Mouse (Mus musculus) gastrocnemius, postnatal 36 days (tissue): ENCODE measurements around the gene Brip1. TPM values are rescaled to one million over a fixed set of nuclear protein-coding genes. Genes with fewer than 3 reads are reported as not detected.
"Not testable (repeated sequence)": the region's sequence is repeated elsewhere in the genome, so short reads cannot be mapped to it uniquely, and the experiment has no call there.

ENCODE experiments used
- DNase-seq, 2 experiments: peaks; one replicate each; pipeline ENCODE4 v3.0.0; 2022
- intact Hi-C: fragments of 180-260 bp; cut with DNase I; formaldehyde crosslinking; loops from one replicate; pipeline ENCODE4 v1.15.1; 2025
- long read RNA-seq, 2 experiments: library from polyadenylated mRNA; stranded (forward); transcript quantifications; one replicate each; pipeline ENCODE4 v2.0.0; 2021
- total RNA-seq, 2 experiments: library from RNA; stranded (reverse); gene quantifications; 2 replicates each; pipeline ENCODE4 v1.2.3; 2021

The Brip1 gene
- total RNA-seq: under 1 TPM; 0.20 to 0.27 TPM
- long read RNA-seq, experiment 1: 0 reads
- long read RNA-seq, experiment 2: 0 reads

GRCm38 (mm10) chr11:86201037-86201786, at the start of gene Brip1:
Brip1 (minus strand) TSS chr11:86201193.
- peak; percentile 86 to 88 for DNase-seq
- intact Hi-C loops: no loop called here

- intact Hi-C loops: no loop called here
- no peak for DNase-seq
Observed at GRCm38 (mm10) chr11:86232446-86232845, 31.5 kb upstream of the Brip1 start.

DNA sequence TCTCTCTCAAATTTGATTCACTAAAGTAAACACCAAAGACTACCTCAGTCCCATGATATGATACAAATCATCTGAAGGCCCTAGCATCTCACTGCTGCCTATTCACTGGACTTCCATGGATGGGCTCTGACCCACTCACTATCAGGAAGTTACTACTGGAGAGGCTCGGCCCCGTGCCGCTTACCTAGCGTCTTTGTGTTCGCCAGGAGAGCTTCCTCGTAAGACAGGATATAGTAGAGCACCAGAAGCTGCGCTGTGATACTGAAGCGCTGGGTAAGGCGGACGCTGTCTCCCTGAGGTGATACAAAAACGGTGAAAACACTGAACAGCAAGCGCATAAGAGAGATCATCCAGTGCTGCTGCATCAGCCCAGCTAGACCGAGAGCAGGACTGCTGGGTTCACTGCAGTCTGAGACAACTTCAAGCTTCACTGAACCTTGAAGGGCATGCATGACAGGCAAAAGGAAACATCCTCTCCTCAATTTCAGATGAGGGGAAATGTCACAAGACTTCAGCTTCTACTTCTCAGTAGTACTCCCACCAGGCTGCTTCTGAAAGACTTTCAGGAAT, 30.9 kb upstream of the Brip1 start:
- no peak for DNase-seq
- intact Hi-C loops: no loop called here

DNA sequence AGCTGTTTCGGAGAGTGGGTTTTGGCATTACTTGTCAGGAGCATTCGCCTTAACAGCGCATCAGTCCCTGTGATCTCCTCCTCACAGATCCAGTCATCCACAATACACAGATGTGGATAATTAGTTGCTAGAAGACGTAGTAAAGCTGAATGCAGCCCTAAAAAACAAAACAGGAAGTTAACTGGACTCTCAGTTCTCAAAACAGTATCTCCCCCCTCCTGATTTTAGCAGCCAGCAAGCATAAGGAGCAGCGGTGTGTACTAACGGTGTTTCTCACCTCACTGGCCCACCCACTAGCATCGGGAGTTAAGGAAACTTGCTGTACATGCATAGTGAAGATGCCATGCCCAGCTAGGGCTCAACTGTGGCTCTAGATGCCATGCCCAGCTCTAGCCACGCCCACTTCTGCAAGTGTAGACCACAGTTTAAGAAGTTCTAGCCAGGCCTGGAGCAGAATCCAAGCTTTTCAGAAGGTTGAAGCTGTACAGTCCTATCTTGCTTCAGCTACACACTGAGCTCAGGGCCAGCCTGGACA, 25.7 kb upstream of the Brip1 start:
- no peak for DNase-seq
- intact Hi-C loops: no loop called here

DNA sequence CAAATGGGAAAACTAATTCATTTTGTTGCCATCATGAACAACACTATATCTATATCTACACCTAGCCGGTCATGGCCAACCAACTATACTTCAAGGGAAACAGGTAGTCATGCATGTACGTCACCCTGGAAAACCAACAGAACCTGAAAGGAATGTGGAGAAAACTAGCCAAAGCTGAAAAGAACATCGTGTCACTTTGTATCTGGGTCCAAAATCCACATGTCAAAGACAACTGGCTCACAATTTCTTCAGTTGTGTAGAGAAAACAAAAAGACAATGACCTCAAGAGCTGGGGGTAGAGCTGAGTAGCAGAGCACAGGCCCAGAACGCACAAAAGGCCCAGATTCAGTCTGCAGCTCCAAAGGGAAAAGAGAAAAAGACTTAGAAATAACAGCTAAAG, 24.8 kb upstream of the Brip1 start:
- intact Hi-C loops: no loop called here
- no peak for DNase-seq

DNA sequence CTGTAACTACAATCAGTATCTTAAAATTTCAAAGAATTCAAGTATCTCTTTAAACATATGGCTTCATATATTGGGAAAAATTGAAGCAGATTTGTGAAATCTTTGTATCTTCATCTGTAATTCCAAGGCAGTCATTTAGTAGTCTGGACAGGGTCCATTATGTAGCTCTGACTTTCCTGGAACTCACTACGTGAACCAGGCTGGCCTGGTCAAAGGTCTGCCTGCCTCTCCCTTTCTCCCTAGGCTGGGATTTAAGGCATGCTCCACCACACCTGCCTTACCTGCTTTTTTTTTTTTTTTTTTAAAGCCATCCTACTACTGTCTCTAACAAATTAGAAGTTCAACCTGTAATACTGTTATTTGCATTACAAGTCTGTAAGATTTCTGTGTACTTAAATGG, 10.8 kb upstream of the Brip1 start:
- DNase-seq: no peak
- intact Hi-C loops: no loop called here

- DNase-seq: no peak
- intact Hi-C loops: no loop called here
Observed at GRCm38 (mm10) chr11:86209123-86209522, 8.1 kb upstream of the Brip1 start.

- intact Hi-C loops: no loop called here
- no peak for DNase-seq
Observed at GRCm38 (mm10) chr11:86205876-86206275, 4.9 kb upstream of the Brip1 start.

- no peak for DNase-seq
- intact Hi-C loops: no loop called here
Observed at GRCm38 (mm10) chr11:86205031-86205430, 4.0 kb upstream of the Brip1 start.

- no peak for DNase-seq
- intact Hi-C loops: no loop called here
Observed at GRCm38 (mm10) chr11:86201901-86202675, 1.1 kb upstream of the Brip1 start.

DNA sequence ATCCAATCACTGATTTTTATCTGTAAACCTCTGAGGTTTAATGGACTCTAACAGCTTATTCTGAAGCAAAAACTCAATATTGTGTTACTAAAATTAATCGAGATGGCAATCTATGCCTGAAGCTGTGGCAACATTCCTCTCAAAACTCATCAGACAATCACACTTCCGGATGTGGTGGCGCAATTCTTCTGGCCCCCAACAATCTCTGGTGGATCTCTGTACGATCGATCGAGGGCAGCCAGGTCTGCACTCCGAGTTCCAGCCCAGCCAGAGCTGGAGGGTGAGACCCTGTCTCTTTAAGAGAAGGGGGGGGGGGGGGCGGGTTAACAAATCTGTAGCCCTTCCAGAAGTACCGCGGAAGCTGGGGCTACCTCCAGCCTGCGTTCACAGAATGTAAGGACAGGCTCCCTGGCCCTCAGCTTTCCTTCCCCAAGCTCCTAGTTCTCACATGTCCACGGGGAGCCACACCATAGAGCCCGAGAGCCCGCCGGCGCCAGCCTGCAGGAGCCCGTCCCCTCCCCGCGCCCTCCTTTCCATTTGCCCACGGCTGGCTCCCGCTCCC, 452 bp downstream of the Brip1 start:
- intact Hi-C loops: no loop called here
- no peak for DNase-seq

DNA sequence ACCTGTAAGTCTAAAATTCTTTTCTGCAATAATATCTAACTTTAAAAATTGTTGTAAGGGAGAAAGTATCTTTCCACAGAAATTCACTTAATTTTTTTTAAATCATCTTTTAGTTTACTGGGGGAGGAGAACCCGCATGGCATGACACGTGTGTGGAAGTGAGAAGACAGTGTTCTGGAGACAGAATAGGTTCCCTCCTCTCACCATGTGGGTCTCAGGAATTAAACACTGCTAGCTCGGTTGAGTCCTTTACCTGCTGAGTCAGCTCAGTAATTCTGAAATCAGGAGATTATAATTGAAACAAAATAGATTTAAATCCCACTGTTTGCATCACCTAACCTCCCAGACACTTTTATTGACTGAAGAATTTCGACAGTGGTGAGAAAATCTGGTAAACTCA, 1.3 kb downstream of the Brip1 start:
- no peak for DNase-seq
- intact Hi-C loops: no loop called here

DNA sequence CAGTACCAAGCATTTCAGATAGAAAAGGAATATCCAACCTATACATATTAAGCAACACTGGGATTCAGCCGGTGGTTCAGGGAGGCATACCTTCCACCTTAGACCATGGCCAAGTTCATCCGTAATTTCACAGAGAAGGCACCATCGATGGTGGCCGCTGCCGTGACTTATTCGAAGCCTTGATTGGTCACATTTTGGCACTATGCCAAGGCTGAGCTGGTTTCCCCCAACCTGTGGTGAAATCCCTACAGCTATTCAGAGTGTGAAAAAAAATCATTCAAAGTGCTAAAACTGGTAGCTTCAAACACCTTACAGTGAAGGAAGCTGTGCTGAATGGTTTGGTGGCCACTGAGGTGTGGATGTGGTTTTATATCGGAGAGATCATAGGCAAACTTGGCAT, 15.8 kb downstream of the Brip1 start:
- intact Hi-C loops, DNase-seq: not testable (repeated sequence)

GRCm38 (mm10) chr11:86175833-86176232, 25.2 kb downstream of the Brip1 start:
- intact Hi-C loops: no loop called here
- no peak for DNase-seq

DNA sequence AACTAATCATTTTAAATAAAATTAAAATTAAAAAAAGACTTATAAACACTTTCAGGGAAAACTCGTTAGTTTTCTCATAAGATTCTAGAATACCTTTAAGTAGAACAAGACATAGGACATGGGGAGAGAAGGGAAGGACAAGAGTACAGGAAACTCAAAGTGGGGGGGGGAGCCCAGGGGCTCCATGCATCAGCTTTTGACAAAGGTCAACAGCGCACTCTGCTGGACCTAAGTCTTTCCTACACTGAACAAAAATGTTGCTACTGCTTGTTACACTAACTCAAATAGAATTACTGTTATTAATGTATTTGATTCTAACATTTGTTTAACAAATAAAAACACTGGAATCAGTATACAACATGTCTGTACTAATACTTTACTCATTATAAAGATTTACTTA, 26.8 kb downstream of the Brip1 start:
- DNase-seq: peak; percentile 16 to 22
- intact Hi-C loops: loop anchor here (5.0 kb wide), 2 partner anchors 202 to 327 kb away; no protein-coding TSS in a partner anchor

DNA sequence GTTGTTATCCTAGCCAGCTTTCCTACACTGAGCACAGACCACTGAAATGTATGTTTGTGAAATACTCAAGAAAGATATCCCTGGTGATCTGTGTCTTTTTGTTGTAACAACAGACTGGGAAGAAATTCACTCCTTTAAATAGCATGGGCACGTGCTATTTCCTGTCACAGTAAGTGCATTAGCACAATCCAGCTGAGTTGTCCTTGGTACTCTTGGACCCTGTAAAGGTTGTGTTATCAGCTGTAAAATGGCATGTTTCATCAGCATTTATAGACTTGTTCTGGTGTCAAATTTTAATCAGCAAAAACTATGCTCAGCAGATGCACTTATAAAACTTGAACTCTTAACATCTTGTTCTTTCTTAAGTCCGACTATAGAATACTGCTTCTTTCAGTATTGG, 30.2 kb downstream of the Brip1 start:
- intact Hi-C loops: loop anchor here (5.0 kb wide), 2 partner anchors 198 to 323 kb away; no protein-coding TSS in a partner anchor
- DNase-seq: no peak

DNA sequence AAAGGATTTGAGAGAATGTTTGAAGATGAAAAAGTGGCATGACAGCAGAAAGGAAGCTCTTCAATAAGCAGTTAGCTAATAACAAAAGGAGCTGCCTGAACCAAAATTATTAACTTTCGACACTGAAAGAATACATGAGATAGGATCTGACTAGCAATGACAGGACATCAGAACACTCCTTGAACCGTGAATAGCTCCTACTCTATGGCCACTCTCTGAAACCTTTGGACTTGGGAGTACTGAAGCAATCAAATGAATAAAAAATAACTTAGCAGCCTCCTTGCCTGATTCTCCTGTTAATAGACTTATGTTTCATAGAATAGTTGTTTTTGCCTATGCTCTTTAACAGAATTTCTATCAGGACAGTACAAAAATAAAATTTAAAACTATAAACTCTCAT, 40.7 kb downstream of the Brip1 start:
- no peak for DNase-seq
- intact Hi-C loops: no loop called here

DNA sequence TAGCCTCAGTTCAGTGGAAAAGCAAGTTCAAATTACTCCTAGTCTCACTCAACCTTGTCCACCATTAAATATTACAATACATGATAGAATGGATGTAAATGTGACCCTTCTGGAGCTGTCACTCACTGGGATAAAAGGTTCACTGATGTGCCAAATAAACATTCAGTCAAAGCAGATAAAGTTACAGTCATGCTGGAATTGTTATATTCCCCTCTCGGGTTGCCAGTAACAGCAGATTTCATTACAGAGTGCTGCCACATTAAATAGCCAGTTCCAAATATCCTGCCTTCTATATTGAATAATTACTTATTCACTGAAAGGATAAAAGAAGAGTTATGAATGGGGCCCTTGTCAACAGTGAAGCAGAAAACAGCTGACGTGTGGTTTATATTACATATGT, 42.0 kb downstream of the Brip1 start:
- intact Hi-C loops: no loop called here
- DNase-seq: no peak

GRCm38 (mm10) chr11:86155638-86156037, 45.4 kb downstream of the Brip1 start:
- no peak for DNase-seq
- intact Hi-C loops: no loop called here

GRCm38 (mm10) chr11:86131324-86131723, 69.7 kb downstream of the Brip1 start:
- intact Hi-C loops: no loop called here
- DNase-seq: no peak
